Mouse (Mus musculus): ENCODE data around the gene Thumpd3.

Gene Thumpd3

DNA sequence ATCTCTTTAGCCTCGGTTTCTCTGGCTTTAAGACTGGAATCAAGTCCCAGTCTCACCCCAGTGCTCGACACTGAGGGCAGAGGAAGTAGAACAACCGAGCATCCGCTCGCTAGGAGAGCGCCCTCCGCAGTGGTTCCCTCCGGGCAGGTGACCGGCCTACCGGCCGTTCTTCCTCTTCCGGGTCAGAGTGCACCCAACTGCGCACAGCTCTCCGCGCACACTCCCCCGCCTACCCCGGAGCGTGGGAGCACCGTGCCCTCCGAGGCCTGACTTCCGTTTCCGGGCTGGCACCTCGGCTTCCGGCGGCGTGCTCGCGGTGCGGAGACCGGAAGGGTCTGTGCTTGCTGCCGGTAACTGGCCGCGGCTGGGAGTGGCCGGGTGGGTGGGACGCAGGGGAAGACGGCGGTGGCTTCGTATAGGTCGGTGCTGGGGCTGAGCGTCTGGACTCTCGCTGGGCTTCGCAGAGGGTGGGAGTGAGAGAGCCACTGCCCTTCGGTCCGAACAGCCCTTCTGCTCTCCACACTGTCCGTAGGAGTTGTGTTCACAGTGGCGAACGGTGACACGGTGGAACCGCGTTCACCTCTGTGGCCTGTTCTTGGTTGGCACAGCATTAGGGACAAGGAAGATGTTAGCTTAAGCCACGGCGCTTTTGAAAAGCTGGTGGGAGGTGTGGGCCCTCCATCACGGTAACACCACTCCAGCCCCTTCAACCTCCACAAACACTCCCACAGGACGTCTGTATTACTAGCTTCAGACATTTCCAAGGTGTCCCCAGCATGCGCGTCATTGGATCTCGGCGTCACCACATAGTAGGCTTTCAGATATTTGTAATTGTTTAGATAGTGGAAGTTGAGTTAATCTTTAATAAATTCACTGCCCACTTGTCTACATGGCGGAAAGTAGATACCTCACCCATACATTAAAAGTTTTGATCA is at the start of gene Thumpd3:
TSS of gene Thumpd3 (plus strand) at position 185 of the 935 bp plus-strand sequence.
- peak; percentile 100 for DNase-seq (ENCODE audit: extremely low read depth, insufficient read length, low spot score)

DNA sequence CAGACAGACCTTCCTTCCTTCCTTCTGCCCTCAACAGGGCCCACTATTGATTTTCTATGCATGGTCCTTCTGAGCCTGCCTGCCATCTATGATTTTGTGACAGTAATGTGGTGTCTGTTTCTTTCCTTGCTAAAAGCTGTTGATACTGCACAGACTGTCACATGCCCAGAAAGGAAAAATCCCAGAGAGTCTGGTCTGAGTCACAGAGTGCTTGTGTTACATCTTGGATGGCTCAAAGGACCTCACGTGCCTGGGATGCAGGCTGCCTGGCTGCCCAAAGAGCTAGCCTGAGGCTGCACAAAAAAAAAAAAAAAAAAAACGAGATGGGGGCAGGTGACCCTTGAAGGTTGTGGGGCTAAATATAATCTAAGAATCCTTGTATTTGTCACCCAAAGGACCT is 46.8 kb upstream of the Thumpd3 start:
- DNase-seq (ENCODE audit: extremely low read depth, insufficient read length, low spot score): no peak

DNA sequence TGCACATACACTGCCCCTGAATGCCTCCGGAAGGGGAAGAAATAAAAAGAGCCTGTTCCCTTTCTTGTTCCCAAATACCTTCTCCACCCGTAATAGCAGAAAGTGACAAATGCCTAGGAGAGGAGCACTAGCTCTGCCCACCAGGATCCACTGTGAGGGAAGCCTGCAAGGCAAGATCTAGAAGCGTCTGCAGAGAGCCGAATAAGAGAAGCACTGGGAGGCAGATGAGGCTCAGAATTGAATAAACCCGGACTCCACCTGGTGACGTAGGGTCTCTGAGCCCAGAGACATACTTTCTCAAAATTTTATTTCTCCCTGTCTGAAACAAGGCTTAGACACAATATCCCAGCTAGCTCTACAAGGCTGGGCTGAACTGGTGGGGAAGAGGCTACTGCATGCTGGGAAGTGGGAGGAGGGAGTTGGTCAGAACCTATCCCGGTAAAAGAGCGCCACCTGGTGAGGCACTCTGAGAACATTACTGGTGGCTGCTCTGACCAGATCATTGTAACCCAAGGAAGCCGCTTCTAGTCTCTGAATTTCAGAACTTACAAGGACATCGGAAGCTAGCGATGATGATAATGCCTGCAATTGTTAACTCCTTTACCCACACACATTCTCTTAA is 45.2 kb upstream of the Thumpd3 start:
- DNase-seq (ENCODE audit: extremely low read depth, insufficient read length, low spot score): peak; percentile 55

DNA sequence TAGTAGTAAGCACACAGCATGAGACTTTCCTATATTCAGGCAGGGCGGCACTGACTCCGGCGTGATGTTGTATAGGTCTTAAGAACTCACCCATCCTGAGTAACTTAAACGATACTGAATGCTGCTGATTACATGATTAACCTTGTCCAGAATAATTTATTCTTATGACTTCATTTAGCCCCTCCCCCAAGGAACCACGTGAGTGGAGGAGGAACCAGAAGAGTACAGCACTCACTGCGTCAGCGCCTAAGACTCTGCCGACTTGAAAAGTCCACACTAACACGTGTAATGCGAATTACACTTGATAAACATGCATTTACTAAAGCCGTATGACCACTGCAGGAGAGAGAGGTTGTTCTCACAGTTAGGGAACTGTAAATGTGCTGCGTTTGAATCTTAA is 44.3 kb upstream of the Thumpd3 start:
- no peak for DNase-seq (ENCODE audit: extremely low read depth, insufficient read length, low spot score)

DNA sequence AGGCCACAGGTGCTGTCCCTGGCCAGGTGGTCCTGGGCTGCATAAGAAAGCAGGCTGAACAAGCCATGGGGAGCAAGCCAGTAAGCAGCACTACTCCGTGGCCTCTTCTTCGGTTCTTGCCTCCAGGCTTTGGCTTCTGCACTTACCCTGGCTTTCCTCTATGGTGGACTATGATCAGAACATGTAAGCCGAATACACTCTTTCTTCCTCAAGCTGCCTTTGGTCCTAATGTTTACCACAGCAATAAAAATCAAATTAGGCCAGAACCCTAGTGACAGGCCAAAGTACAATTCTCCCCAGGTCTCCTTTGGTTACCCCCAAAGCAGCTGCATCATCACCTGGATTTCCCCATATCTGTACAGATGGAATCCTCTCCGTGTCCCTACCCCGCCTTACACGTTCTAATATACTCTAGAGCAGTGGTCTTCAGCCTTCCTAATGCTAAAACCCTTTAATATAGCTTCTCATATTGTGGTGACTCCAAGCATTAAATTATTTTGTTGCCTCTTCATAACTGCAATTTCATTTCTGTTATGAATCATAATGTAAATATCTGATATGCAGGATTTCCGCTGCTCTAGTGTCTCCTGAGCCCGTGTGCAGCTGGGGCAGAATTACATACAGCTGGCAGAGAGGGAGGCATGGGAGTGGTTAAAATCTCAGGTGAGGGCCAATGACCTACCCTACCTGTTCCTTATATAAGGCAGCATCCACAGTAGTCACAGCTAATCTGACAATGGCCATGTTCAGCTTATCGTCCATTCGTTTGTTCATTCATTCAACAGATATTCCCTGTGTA is 42.5 kb upstream of the Thumpd3 start:
- DNase-seq (ENCODE audit: extremely low read depth, insufficient read length, low spot score): no peak

DNA sequence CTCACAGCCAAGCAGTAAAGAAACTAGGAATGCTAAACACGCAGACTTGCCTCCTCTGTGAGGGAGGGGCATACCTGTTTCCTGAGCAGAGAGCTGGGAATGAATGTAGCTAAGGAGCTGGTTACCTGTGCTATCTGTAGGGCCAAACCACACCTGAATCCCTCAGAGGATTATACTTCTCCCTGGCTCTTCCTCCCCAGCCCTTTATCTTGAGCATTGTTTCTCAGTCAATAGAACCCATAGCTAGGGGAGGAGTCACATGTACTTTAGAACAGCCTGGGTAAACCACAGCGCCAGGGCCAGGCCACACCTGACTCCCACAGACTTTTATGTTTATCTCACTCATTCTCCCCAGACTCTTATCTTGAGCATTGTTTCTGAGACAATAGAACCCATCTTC is 39.2 kb upstream of the Thumpd3 start:
- no peak for DNase-seq (ENCODE audit: extremely low read depth, insufficient read length, low spot score)

DNA sequence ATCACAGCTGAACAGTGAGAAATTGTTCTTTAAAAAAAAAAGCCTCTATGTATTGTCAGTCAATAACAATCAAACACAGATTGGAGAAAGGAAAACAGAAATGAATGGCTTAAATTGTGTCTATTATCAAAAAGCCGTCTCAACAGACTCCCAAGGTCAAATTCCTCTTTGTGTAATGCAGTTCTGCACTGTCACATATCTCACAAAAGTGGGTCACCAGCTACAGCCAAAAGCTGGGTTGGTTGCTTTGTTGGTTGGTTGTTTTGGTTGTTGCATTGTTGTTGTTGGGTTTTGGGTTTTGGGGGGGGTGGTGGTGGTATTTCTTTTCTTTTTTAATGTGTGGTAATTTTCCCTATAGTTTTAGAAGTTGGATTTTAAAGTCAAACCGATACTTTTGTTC is 34.1 kb upstream of the Thumpd3 start:
- no peak for DNase-seq (ENCODE audit: extremely low read depth, insufficient read length, low spot score)

DNA sequence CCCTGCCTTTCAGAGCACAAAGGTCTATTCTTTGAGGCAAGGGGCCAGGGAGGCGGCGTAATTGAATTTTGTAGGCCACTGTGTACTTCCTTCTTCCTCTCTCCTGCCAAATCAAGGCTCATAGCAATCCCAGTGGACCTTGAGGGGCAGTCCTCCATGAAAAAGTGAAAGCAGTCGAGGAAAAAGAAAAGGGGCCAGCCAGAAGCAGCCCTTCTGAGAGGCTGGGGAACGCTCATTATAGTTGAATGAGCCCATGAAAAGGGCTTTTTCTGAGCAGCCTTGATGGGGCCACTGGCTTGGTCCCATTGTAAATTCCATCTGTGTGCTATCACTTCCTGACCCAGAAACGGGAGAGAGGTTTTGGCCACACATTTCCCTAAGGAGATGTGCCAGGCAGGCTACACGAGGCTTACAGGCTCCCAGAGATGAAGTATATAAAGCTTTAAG is 33.5 kb upstream of the Thumpd3 start:
- DNase-seq (ENCODE audit: extremely low read depth, insufficient read length, low spot score): peak; percentile 46

DNA sequence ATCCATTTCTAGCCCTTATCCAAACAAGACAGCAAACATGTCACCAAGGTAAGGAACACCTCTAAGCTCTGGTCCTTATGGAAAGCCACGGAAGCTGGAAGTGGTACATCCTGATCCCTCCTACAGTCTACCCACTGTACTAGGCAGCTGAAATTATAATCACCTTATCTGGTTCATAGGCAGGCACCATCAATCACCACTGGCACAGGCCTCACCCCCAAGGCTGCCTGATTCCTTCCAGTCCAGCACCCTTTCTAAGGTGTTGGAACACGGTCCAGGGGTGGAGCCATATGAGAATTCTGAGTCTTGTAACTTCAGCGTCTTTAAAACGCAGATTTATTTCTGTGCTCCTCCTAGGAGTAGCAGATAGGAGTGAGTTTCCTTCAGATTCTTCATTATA is 32.5 kb upstream of the Thumpd3 start:
- no peak for DNase-seq (ENCODE audit: extremely low read depth, insufficient read length, low spot score)

DNA sequence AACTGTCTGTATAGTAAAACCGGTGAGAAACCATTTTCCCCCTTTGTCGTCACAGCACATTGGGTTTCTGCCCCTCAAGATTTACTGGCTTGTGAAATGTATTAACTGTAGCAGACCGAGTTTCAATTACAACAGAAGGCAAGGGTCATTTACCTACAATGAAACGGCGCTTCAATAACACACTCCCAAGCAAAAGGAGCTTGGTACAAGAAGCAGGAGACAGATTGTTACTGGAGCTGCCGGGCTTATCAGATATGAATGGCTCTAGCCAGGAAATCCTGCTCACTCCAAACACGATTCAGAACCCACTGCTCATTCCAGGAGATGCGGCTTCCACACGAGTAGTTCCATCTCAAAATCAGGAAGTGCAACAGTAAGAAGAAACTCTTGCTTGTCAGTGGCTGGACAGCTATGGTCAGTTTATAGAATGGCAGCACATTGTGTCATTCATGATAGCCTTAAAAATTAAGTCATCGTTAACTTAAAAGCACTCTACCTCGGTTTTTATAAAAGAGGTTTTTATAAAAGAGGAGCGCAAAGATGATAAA is 28.5 kb upstream of the Thumpd3 start:
- no peak for DNase-seq (ENCODE audit: extremely low read depth, insufficient read length, low spot score)

DNA sequence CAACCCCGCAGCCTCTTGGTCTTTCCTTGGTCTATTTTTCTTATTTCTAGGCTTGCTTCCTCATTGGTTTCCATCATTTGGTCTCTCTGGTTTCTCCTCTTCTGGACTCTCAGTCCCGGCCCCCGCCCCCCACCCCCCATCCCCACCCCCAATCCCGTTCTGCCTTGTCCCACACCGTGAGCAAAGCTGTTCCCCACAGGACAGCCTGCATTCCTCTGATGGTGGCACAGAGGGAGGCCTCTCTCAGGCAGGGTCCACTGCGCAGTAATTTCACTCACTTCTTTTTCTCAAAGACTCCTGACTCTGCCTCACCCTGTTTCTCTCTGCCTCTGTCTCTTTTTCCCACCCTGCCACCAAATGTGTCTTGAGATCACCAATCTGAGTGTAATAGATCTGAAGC is 27.9 kb upstream of the Thumpd3 start:
- no peak for DNase-seq (ENCODE audit: extremely low read depth, insufficient read length, low spot score)

DNA sequence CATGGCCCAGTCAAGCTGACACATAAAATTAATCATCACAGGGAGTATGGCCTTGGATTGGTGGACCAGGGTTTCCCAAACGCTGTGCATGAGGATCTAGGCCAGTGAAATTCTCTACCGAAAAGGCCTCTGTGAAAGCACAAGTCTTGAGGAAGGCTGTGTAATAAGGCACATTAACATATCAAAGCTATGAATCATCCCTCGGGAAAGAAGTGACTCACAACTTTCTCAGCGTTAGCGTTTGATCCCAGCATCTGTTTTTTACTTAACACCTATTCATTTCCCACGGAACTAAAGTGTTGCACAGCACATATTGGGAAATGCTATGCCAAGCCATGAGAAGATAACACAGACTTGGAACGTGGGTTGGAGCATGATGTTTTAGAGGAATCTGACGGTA is 21.2 kb upstream of the Thumpd3 start:
- peak; percentile 77 for DNase-seq (ENCODE audit: extremely low read depth, insufficient read length, low spot score)

DNA sequence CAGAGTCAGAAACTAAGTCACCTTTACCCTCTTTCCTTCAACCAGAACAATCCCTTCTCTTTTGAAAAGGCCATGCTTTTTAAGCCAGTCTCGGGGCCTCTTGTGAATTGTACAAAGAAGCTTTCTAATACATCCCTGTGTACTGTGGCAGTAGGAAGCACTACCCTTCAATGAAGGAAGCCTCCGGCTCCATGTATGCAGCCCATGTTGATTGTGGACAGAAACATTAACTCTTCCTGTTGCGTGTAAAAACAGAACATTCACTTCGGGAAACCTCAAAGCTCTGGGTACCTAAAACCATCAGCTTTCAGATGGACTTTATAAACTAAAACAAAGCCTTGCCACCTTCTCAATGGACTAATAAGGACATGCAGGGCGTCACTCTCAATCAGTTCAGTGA is 20.3 kb upstream of the Thumpd3 start:
- DNase-seq (ENCODE audit: extremely low read depth, insufficient read length, low spot score): no peak

DNA sequence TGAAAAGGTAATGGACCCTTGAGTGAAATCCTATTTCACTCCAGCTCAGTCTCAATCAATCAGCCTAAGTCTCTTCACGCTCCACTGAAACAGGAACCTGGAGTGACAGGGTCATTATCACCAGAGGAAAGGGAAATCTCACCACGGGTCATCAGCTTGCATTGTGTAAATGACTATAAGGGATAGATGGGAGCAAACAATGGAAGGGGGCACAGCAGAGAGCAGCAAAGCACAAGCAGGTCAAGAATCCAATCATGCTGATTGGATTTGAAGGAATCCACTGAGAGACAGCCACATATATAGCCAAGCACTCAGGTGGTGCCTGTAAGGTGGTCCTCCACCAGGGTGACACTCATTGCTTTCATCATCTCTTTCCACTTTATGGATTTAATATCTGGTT is 18.6 kb upstream of the Thumpd3 start:
- no peak for DNase-seq (ENCODE audit: extremely low read depth, insufficient read length, low spot score)

DNA sequence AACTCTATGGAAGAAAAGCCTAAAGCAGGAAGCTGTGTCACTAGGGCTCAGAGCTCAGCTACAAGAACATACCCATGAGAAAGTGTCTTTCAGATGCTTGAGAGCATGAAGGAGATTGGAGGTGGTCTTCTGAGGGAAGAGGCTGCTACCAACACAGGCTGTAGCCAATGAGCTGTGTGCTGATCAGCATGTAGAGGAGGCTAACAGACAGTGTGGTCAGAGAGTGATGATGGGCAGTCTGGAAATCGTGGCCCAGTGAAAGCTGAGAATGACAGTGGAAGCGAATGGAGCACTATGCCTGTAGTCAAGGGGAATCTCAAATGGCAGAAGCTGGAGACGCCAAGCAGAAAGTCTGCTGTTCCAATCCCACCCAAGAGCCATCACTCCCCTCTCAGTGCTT is 17.0 kb upstream of the Thumpd3 start:
- no peak for DNase-seq (ENCODE audit: extremely low read depth, insufficient read length, low spot score)

DNA sequence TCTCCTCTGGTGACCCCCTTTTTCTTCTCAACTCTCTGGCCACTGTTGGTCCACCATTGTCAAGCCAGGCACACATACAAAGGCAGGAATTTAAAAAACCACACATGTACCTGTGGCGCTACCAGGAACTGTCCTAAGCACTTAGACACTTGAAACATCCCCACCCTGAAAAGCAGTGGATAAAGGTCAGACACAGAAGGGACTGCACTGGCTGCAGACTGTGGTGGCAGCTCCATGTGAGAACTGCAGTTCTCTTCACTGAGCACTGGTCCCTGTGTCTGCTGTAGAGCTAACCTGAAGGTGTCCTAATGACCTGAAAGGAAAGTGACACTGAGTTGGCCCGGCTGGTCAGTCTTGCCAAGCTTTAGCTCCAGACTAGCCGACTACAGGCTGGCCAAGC is 15.5 kb upstream of the Thumpd3 start:
- no peak for DNase-seq (ENCODE audit: extremely low read depth, insufficient read length, low spot score)

DNA sequence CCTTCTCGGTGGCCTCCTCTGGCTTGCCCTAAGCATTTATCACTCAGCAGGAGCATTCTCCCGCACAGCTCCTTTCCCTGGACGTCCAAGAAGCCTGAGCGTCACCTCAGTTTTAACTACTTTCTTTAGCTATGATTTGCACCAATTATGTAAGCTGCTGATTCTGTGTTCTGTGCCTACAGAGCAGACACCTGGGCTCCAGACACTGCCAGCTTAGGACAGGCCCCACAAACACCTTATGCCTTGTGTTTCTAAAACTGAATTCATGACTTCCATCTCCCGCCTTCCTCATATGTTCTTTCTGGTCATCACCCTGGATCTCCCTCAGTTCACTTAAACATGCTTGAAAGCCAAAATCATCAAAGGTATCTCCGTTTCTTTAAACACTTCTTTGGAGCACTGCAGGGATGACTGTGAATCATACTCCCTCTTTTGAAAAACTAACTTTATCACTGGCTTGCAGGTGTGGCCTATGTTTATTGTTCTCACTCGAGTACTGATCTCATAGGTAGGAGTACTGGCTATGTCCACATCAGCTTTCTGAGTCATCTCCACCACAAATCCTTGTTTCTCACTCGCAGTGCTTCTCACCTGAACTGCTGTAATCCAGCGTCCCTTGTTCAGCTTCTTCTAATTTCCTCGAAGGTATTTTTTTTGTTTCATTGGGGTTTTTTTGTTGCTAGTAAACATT is 14.9 kb upstream of the Thumpd3 start:
- no peak for DNase-seq (ENCODE audit: extremely low read depth, insufficient read length, low spot score)

DNA sequence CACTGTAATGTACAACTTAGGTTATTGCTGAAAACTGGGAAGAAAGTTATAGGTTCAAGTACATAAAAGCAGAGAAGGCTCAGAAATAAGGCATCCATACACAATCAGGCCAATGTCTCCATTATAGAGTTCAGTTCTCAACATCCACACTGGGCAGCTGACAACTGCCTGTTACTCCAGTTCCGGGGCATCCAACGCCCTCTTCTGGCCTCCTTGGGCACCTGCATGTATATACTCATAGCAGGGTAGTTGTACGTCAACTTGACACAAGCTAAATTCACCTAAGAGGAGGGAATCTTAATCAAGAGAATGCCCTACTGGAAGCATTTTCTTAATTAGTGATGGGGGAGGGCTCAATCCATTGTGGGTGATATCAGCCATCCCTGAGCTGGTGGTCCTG is 13.9 kb upstream of the Thumpd3 start:
- no peak for DNase-seq (ENCODE audit: extremely low read depth, insufficient read length, low spot score)

DNA sequence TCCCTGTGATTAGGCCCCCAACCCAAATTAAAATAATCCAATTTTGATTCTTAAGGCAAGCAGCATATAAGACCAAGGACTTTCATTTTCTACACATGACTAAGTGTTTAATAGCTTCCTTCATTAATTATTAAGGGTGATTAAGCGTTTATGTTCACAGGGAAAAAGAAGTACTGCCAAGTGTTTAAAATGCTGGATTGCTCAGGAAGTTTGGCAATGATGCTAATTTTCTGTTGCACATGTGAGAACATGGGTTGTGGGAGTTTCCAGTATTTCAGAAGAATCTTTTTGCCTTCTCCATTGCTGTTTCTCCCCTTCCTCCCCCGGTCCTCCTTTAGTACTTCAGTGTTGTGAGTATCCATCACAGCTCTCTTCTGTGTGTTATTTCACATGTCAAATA is 12.8 kb upstream of the Thumpd3 start:
- no peak for DNase-seq (ENCODE audit: extremely low read depth, insufficient read length, low spot score)

DNA sequence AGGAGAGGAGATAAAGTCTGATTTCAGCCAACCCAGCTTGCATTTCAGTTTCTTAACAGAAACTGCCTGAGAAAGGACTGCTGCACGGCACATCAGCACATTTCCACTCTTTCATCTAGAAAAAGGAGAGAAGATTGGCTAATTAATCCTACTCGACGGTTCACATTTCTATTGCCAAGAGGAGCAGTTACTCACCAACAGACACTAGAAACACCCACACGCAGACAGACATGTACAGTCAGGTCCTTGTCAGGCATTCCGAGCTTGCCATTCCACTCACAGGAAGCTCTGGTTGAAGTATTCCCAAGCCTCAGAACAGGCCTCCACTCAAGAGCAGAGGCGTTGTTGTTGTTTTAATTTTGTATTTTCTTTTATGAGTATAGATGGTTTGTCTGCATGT is 11.6 kb upstream of the Thumpd3 start:
- no peak for DNase-seq (ENCODE audit: extremely low read depth, insufficient read length, low spot score)

Data from 3134 (cell line).